Mouse (Mus musculus): ENCODE results near the gene Shoc2.
"Not testable (repeated sequence)": the region's sequence is repeated elsewhere in the genome, so short reads cannot be mapped to it uniquely, and the experiment has no call there.

The Shoc2 gene

DNA sequence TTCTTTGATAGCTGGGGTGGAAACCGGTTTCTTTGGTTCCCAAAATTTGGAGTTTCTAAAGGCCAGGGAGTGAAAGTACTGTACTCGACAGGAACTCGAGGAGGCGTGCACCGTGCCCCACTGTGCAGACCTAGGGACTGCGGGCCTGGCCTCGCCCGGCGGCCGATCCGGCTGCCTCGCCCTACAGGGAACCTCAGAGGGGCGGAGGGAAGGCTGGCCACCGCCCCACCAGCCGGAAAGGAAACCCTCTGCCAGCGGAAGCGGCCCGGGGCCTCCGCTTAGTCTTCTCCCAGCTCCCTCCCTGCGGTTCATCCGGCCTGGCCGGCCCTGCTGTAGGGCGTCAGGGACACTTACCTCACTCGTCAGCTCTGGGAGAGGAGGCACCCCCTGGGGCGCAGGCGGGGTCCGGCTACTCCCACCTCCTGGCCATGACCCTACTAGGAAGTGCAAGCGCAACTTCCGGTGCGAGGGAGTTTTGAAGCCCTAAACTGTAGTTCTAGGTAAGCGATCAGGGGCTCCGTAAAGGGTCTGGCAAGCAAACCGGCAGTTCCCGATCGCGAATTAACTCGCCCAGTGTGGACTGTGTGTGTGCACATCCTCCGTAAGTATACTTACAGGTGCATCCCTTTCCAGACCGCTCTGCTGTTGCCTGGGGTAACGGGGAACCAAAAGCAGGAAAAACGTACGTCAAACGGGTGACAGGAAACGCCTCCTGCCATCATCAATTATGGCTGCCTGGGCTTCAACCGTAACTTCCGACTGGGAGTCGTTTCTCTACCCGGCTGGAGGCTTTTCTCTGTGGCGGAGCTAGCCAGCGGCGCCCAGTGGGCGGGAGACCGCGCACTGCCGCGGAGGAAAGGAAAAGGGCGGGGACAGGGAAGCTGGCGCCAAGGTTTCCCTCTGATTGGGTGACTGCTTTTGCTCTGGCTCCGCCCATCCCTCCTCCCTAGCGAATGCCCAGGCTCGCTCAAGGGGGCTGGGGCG, at the start of gene Shoc2, which contains the start of gene Bbip1:
Gene Shoc2, plus strand, starts transcription at position 505 of the 984 bp plus-strand sequence.
Gene Bbip1, minus strand, starts transcription at position 826 of the 984 bp plus-strand sequence.
- peak; percentile 100 for DNase-seq

DNA sequence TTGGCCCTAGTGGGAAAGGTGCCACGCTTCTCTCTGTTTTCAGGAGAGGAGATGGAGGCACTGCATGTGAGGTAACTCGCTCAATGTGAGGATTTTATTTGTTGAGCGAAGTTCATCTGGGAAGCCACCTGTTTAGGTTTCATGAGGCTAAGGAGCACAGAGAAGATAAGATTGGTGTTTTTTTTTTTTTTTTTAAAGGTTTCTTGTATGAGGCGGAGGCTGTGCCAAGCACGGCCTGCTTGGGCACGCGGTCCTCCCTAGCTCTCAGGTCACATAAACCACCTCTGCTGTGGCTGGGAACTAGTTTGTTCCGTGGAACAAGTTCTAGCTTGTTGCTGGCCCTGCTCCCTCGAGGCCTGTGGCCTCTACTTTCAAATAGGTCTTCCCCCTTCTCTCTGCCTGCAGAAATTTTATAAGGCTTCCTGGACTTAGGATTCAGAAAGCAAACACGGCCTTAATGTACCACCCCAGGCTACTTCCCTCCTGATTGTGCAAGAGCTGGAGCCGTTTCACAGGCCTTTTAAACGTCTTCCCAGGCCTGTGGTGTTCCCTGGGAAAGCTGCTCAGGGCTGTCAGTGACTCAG, 49.5 kb upstream of the Shoc2 start:
- DNase-seq = peak; percentile 27 to 73

GRCm38 (mm10) chr19:53898046-53898445, 46.1 kb upstream of the Shoc2 start:
- DNase-seq = no peak

- DNase-seq = no peak
These were observed 45.6 kb upstream of the Shoc2 start for GRCm38 (mm10) chr19:53898498-53898897.

GRCm38 (mm10) chr19:53898970-53899900, 44.9 kb upstream of the Shoc2 start:
- no peak for DNase-seq

GRCm38 (mm10) chr19:53899941-53900610, 44.0 kb upstream of the Shoc2 start:
- DNase-seq = no peak

DNA sequence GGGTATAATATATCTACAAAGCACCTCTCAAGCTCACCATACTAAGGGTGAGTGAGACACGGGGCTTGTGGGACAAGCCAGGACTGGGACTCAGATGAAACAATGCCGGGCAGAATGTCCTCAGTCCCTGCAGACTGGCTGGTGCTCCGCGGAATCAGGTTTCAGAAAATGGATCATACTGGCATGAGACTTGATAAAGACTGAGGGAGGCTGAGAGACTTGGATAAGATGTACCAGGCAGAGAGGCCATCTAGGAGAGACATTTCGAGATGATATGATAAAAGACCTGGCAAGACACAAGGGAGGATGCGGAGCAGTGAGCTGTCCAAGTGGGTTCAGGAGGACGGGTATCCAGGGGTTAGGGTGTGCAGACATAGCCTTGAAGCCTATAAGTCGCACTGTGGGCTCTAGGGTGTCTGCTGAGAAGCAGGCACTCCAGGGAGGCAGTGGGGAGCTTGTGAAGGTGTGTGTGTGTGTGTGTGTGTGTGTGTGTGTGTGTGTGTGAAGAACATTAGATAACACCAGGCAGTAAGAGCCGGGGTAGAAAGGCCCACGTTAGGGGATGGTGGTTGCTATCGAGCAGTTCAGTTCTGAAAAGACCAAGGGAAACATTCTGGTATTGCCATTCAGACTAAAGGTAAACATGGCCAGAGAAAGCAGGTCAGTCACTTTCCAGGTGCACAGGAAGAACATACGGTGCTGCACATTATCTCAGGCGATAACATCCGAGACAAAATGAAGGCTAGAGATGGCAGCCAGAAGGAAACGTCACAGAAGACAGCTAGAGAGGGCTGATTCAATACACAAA, 42.0 kb upstream of the Shoc2 start:
- DNase-seq = no peak

- peak; percentile 96 to 99 for DNase-seq
These were observed 41.2 kb upstream of the Shoc2 start for GRCm38 (mm10) chr19:53902739-53903487.

DNA sequence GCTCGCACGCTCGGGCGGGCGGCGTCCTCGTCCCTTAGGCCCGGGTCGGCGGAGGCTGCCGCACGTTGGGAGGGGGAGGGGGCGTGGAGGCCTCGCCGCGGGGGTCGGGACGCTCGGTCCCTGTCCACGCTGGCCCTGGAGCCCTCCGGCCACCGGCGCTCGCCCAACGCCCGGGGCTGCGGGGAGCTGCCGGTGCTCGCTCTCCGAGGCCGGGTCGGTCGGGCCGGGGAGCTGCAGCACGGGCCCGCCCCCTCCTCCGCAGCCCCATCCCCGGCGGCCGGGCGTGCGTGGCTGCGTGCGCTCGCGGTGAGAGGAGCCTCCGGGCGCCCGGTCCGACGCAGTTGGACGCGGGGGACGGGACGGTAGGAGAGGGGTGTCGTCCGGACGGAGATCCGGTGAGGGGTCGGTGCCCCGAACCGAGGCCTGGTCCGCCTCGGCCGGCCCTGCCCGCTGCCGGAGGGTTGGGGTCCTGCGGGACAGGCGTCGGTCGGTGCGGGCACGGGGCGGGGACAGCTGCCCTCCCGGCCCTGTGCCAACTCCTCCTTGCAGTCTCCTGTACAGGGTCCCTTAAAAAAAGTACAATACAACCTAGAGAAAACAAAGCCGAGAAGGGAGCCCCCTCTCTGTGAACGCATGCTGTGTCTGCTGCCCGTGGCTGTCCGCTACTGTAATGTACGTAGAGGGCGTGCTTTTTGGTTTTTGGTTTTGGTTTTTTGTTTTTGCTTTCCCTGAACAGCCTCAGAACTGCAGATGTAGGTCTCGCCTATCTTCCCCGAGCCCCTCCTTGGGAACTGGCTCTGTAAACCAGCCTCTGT, 40.4 kb upstream of the Shoc2 start:
- DNase-seq = peak; percentile 57 to 71

DNA sequence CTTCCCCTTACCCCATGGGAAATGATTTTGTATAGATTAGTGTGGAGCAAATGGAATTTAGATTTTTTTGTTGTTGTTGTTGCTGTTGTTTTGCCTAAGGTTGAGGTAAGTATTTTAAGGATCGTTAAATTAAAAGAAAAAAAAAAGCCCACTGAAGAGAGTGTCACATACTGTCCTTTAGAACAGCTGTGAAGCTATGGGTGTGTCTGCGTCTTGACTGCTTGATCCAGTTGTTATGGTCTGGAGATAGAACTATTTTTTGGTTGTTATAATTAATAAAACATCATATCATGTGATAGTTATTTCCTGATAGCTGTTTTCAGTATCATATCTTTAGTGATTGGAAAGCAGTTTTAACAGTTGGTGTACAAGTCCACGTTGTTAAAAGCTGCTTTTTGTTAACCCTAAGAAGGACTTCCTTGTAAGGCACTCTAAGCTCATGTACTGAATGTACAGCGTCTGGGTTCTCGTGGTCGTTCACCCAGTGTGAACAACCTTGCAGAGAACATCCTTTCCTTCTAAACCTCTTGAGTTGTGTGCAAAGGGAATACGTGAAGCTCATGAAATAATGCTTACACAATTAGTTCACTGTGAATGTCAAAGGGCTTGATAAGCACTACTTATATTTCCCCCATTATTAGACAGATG, 39.1 kb upstream of the Shoc2 start:
- no peak for DNase-seq

- DNase-seq = no peak
These were observed 37.9 kb upstream of the Shoc2 start for GRCm38 (mm10) chr19:53906033-53906702.

DNA sequence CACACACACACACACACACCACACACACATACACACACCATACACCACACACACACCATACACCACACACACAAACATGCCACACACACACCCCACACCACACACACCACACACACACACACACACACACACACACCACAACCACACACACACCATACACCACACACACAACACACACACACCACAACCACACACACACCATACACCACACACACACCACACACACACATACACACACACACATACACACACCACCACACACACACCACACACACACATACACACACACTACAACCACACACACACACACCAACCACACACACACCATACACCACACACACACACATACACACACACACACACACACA, 37.4 kb upstream of the Shoc2 start:
- not testable (repeated sequence) for DNase-seq

DNA sequence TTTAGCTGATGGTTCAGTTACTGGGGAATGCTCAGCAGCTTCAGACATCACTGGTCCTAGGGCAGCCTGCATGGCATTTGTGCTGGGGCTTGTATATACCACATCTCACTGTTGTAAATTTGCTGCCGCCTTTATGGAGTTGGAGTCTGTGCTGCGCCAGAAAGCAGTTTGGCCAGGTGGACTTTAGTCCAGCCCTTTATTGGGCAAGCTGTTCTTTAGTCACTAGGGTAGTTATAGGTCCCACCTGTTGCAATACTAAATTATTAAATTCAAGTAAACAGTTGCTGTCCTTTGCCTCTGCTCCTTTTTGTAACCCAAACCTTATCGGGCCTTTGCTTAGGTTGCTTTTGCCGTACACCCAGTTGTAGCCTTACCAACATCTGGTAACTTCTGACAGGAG, 29.2 kb upstream of the Shoc2 start:
- no peak for DNase-seq

DNA sequence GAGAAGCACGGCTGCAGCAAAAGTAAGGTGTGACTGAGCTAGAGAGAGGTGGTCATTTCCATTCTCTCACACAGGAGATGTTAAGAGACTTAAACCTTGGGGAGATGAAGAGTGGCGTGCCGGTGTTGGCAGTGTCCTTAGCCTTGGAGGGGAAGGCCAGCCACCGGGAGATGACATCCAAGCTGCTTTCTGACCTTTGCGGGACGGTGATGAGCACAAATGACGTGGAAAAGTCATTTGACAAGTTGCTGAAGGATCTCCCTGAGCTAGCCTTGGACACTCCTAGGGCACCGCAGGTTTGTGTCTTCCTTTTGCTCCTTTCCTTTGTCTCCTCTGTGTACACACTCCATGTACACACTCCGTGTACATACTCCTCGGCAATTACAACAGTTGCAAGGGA, 24.6 kb upstream of the Shoc2 start:
- no peak for DNase-seq

DNA sequence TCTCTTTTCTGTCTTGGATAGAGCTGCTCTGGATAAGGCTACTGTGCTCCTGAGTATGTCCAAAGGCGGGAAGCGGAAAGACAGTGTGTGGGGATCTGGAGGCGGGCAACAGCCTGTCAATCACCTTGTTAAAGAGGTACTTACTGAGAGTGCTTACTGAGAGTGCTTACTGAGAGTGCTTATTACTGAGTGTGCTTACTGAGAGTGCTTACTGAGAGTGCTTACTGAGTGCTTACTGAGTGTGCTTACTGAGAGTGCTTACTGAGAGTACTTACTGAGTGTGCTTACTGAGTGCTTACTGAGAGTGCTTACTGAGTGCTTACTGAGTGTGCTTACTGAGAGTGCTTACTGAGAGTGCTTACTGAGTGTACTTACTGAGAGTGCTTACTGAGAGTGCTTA, 22.1 kb upstream of the Shoc2 start:
- DNase-seq = not testable (repeated sequence)

- peak; percentile 38 to 50 for DNase-seq
These were observed 18.8 kb upstream of the Shoc2 start for GRCm38 (mm10) chr19:53925338-53925751.

GRCm38 (mm10) chr19:53926705-53927104, 17.4 kb upstream of the Shoc2 start:
- DNase-seq = no peak

- DNase-seq = no peak
These were observed 14.9 kb upstream of the Shoc2 start for GRCm38 (mm10) chr19:53929218-53929617.

GRCm38 (mm10) chr19:53933050-53933449, 11.1 kb upstream of the Shoc2 start:
- DNase-seq = no peak

Measured in kidney, postnatal 25 days (tissue).